Mouse (Mus musculus): ENCODE data around the gene Carmil1.

Carmil1 gene

DNA sequence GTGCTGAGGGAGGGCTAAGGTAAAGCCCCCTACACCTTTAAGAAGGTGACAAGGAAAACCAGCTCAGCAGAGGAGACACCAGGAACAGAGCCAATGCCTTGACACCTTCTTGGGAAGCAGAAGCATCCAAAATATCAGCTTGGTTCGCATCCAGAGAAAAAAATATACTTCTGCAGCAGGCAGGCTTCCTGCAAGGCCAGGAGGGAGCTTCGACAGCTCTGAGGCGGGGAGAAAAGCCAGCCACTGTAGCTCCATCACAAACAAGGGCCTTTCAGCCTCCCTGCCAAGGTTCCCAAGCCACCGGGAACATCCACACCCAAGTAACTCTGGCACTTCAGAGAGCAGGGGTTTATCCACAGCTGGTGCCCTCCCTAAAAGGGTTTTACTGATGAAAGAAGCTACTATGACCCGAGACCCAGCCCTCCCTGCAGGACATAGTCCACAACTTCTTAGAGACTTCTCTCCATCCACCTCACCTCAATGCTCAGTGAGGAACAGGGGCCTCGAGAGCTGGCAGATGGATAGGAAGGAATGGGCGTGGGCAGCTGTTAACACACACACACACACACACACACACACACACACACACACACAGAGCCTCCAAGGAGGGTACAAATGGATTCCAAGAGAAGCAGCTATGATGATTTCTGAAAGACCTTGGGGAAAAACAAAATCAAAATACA lies 80.6 kb downstream of the Carmil1 start:
- no peak for DNase-seq

DNA sequence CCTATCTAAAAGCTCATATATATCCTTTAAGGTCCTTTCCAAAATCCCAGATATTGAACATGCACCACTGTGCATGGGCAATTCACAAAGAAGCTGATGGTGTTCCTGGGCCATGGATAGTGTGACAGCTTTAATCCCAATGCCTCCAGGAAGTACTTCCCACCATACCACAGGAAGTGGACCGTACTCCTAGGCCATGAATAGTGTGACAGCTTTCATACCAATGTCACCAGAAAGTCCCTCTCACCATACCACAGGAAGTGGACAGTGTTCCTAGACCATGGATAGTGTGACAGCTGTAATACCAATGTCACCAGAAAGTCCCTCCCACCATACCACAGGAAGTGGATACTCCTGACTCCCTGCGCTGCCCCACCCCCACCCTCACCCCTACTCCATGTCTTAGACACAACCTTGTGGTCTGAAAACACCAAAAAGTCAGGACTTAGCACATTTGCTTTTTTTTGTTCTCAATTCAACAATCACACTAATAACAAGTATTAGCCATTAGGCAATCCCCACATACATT lies 82.1 kb downstream of the Carmil1 start:
- DNase-seq = no peak

DNA sequence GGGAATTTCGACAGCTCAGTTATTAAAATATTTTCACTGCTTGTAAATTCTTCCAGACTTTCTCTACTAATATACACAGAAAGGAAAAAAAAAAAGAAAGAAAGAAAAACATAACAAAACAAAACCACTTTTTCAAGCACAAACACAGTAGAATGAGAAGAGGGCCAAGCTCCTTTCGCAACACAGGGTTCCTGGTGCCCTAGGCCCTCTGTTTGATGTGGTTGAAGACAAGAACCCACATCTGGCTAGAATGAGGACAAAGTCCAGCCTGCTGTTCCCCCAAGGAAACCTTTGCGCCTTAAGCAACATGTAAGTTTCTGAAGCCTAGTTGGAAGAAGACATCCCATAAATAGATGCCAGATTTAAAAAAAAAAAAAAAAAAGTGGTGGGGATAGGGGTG lies 85.2 kb downstream of the Carmil1 start:
- no peak for DNase-seq

- peak; percentile 12 for DNase-seq
Measured at GRCm38 (mm10) chr13:24194018-24194417, 86.6 kb downstream of the Carmil1 start.

DNA sequence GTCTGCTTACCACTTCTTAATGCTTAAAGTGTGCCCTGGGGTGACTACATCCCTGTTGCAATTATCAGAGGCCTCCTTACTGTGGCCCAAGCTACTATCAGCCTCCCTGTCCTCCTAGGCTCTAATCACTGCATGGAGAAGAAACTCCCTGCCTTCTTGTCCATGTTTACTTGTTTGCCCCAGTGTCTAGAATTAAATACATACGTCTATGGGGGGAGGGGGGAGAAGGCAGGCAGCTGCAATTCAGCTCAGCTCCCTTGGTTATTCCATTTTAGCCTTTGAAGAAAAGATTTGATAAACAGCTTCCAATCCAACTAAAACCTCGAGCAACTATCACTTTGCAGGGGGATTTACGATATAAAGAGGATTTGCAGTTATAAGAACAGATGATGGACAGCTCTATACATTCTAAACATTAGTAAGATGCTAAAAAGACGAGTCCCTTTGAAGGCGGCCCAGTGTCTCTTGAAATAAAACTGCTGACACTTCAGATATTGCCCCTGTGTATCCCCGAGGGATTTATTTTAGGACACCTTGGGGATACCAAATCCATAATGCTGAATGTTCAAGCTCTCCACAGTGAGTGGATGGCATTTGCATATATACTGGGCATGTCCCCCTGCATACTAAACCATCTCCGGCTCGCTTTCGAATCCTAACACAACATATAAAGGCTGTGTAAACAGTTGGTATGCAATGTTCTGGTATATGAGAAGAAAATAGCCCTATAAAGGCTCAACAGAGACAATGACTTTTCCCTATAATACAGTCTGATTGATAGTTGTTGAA lies 89.5 kb downstream of the Carmil1 start:
- no peak for DNase-seq

DNA sequence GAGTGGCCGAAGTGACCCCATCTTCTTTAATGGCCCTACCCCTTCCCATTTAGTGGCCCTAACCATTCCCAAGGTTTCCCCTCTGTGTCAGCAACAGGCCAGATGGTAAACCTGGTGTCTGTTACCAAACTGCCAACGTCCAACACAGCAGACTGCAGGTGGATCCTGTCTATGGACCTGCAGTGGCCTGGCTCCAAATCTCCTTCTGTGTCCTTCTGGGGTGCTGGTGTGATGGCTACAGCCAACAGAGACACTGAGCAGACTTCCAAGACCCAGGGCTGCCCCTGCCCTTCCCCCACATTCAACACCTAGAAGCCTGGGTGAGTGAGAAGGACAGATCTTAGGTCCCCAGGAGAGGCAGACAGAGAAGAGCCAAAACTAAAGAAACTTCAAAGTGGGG lies 93.6 kb downstream of the Carmil1 start:
- DNase-seq = no peak

GRCm38 (mm10) chr13:24185641-24186040 lies 95.0 kb downstream of the Carmil1 start:
- DNase-seq = no peak

DNA sequence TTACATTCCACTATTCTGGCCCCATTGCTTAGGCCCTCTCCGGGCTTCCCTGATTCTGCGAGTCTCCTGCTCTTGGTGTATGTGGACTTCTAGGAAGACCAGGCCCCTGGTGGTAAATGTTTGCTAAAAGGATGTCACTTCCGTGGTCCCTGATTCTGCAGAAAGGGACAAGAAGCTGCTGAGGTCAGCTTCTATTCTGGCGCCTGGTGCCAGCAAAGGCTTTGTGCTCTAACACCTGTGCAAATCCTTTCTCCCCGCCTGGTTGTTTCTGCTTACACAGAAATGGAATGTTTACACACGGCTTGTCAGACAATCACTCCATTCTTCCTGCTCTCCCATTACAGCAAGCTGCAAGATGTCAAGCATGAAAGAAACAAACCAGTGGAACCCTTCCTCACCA lies 97.7 kb downstream of the Carmil1 start:
- no peak for DNase-seq

- DNase-seq = no peak
Measured at GRCm38 (mm10) chr13:24179538-24179937, 101.1 kb downstream of the Carmil1 start.

DNA sequence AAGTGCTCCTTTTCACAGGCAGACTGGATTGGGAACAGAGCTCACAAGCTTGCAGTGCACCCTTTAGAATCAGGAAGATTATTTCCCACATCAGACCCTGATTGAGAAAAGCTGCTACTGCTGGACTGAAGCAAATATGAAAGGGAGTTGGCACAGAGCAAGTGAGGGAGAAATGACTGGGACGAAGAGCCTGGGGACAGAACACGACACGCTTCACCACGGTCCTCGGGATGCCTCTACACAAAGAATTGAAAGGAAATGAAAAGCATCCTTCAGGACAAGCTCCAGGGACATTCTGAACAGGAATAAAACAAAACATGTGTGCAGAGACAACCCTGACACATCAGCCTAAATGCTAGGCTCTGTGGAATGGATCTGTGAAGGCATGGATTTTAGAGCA lies 103.0 kb downstream of the Carmil1 start:
- DNase-seq = no peak

GRCm38 (mm10) chr13:24176835-24177234 lies 103.8 kb downstream of the Carmil1 start:
- DNase-seq = no peak

DNA sequence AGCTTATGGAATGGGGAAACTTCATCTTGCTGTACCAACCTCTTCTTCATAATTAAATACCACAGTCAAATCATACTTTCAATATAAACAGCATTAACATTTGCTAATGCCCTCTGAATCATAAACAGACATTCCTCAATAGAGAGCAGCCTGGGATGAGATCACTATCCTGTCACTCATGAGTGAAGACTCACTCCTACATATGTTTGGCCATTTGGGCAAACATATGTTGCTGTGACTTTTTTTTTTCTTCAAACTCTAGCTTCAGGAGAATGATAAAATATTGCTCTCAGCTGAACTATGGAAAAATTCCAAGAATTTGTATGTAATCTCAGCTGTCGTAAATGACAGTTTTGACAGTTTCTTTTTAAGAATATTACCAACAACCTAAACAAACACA lies 110.9 kb downstream of the Carmil1 start:
- no peak for DNase-seq

- no peak for DNase-seq
Measured at GRCm38 (mm10) chr13:24163368-24163767, 117.2 kb downstream of the Carmil1 start.

- DNase-seq = no peak
Measured at GRCm38 (mm10) chr13:24161105-24161504, 119.5 kb downstream of the Carmil1 start.

- DNase-seq = no peak
Measured at GRCm38 (mm10) chr13:24159972-24160371, 120.6 kb downstream of the Carmil1 start.

- DNase-seq = no peak
Measured at GRCm38 (mm10) chr13:24159190-24159965, 121.2 kb downstream of the Carmil1 start.

GRCm38 (mm10) chr13:24157560-24158011 lies 123.0 kb downstream of the Carmil1 start:
- DNase-seq = no peak

DNA sequence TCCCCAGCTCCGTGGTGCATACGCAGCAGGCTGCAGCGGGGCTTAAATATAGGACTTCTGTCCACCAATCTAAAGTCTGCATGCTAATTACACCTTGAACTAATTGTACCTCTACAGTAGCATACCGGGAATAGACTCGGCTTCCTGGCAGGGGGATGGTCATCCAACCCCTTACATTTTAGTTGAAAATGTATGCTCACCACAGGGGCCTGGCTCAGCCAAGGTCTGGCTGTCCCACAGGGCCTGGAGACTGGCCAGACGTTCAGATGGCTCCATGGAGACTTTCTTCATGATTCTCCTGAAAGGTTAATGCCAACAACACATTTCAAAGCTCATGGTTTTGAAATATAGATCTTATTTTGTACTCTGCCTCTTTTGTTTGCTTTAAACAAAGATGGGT lies 125.4 kb downstream of the Carmil1 start:
- no peak for DNase-seq

DNA sequence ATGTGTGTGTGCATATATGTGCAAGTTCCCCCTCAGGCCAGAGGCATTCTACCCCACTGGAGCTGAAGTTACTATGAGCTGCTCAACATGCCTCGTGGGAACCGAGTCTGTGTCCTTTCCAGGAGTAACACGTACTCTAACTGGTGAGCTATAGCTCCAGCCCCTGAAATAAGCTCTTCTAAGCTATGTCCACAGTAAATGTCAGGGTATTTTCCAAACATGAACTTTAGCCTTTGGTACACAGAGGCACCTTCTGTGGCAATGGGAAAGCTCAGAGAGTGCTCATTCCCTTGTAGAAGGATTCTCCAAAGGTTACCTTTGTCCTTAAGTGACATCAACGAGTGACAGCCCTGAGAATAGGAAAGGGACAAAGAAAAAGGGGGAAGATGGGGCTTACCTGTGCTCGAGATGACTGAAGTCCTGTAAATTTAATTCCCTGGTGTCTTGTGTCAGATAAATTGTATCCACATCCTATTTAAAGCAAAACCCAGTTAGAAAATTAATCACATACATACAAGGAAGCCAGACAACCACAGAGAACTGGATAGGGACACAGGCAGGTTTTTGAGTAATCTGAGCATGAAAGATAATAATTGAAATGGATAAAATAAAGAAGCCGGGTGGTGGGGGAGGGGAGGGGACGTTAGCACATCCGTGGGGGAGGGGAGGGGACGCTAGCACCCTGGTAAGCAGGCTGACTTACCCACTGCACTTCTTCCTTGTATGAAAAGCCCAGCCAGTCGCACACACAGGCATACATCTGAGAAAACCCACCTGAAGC lies 126.1 kb downstream of the Carmil1 start:
- DNase-seq = no peak

- DNase-seq = no peak
Measured at GRCm38 (mm10) chr13:24152610-24153009, 128.0 kb downstream of the Carmil1 start.

- DNase-seq = no peak
Measured at GRCm38 (mm10) chr13:24151335-24151734, 129.3 kb downstream of the Carmil1 start.

DNA sequence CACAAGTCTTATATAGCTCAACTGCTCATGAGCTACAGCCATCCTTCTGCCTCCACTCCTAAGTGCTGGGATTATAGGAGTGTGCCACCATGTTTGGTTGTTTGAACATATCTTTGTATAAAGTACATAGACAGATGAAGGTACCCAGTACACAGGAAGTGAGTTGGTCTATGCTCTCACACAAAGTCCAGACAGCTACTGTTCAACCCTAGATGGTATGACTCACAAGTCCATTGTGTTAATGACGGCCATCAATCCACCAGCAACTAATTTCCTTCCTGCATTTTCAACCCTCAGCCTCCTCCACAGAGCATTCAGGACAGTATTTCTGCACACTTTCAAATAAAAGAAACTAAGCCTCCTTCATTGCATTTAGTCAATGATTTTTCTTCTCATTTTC lies 132.0 kb downstream of the Carmil1 start:
- DNase-seq = no peak

DNA sequence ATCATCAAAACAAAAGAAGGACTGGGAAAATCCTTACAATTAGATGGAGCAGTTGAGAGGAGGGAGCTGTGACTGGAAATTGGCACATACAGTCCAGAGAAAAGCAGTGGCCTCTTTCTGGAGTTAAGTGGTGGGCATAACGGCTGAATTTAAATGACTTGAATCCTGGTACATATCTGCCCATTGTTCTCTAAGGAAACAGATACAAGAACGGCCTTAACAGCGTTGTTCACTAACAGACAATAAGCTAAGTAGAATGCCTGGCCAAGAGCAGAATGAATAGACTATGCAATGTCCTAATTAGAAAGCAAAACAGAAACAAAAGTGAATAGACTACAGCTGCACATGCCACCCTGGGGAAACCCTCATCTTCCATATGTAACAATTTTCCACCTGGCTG lies 133.6 kb downstream of the Carmil1 start:
- no peak for DNase-seq
